Mouse (Mus musculus) Patski (cell line): ENCODE measurements around the gene Gm1673. TPM values are rescaled to one million over a fixed set of nuclear protein-coding genes. Genes with fewer than 3 reads are reported as not detected.

Source experiments
- ATAC-seq: fragments of 100-300 bp; one replicate; pipeline ENCODE4 v1.8.0; 2021
- CTCF ChIA-PET: fragments of 350-600 bp; sonication (Branson Sonifier 250); formaldehyde crosslinking; loops from one replicate; lab custom pipeline; 2022; ENCODE audit warnings: inconsistent platforms; lab: Charles Lee
- POLR2A ChIA-PET: fragments of 350-600 bp; sonication (Branson Sonifier 250); formaldehyde crosslinking; loops from one replicate; lab custom pipeline; 2022; ENCODE audit warnings: antibody characterized with exemption, inconsistent platforms; lab: Charles Lee
- DNase-seq: peaks from one replicate; pipeline ENCODE4 v3.0.0-alpha.2; 2011; ENCODE audit warnings: low read depth, low spot score
- H3K27me3 ChIP-seq: fragments of 371-371 bp; one replicate; pipeline ENCODE4 v1.5.1; 2021
- CTCF ChIP-seq: fragments of 100-300 bp; IDR thresholded peaks from one replicate; pipeline ENCODE4 v1.5.1; 2021
- in situ Hi-C: fragments of 300-500 bp; cut with MboI; formaldehyde crosslinking; loops from 3 replicates; pipeline ENCODE4 v1.11.1; 2018; ENCODE audit warnings: low pct_unique_long_range_greater_than_20kb, mixed read lengths
- polyA plus RNA-seq: library from polyadenylated mRNA; unstranded; gene quantifications from one replicate; pipeline ENCODE4 v1.2.3, GENCODE M21; 2021

The Gm1673 gene
- polyA plus RNA-seq, 1 experiment from 2014 or later, result 68.6 TPM

- POLR2A ChIA-PET, result no interaction called here
- in situ Hi-C loops, result no loop called here
Measured at GRCm38 (mm10) chr5:34014652-34015051, 31.4 kb downstream of the Gm1673 start.

GRCm38 (mm10) chr5:34018968-34019367, 35.7 kb downstream of the Gm1673 start:
- POLR2A ChIA-PET, result no interaction called here
- DNase-seq, result no peak
- CTCF ChIA-PET, result no interaction called here

More at GRCm38 (mm10) chr5:34014652-34015051, 31.4 kb downstream of the Gm1673 start:
- DNase-seq (no peak), ATAC-seq (no peak)
- CTCF ChIA-PET, result interaction anchor here (0.7 kb wide), 1 partner anchor 10 kb away, joined by 3 read pairs; no protein-coding TSS in a partner anchor
- no peak for TF ChIP-seq CTCF
- no peaks in the 10 kb centered on the region for H3K27me3 ChIP-seq

GRCm38 (mm10) chr5:34030101-34030500, 46.9 kb downstream of the Gm1673 start:
- DNase-seq, result no peak
- ATAC-seq, result no peak
- in situ Hi-C loops, result no loop called here
- ChIA-PET POLR2A (interaction anchor here (1.1 kb wide), 1 partner anchor 91 kb away, joined by 3 read pairs; no protein-coding TSS in a partner anchor), CTCF (no interaction called here)
- H3K27me3 ChIP-seq, result no peaks in the 10 kb centered on the region
- no peak for TF ChIP-seq CTCF

More at GRCm38 (mm10) chr5:34018968-34019367, 35.7 kb downstream of the Gm1673 start:
- no peaks in the 10 kb centered on the region for H3K27me3 ChIP-seq
- no peak for TF ChIP-seq CTCF
- in situ Hi-C loops, result no loop called here
- ATAC-seq, result no peak

- ChIA-PET CTCF (no interaction called here), POLR2A (no interaction called here)
- TF ChIP-seq CTCF, result no peak
- ATAC-seq (no peak), DNase-seq (no peak)
- no peaks in the 10 kb centered on the region for H3K27me3 ChIP-seq
- in situ Hi-C loops, result no loop called here
Measured at GRCm38 (mm10) chr5:34031022-34031421, 47.8 kb downstream of the Gm1673 start.

GRCm38 (mm10) chr5:34032520-34032919, 49.3 kb downstream of the Gm1673 start:
- ChIA-PET POLR2A (no interaction called here), CTCF (interaction anchor here (1.4 to 1.5 kb wide), 2 partner anchors 19 to 20 kb away, joined by 3 read pairs; no protein-coding TSS in a partner anchor)
- no peaks in the 10 kb centered on the region for H3K27me3 ChIP-seq
- no peak for TF ChIP-seq CTCF
- DNase-seq (peak; percentile 10), ATAC-seq (peak; percentile 51)
- in situ Hi-C loops, result no loop called here

Other genes with a start within 250 kb of the Gm1673 start
- gene Letm1, start 200.6 kb upstream of the Gm1673 start, polyA plus RNA-seq, result 64.9 TPM
- 69.6 TPM for gene Nsd2, start 162.7 kb upstream of the Gm1673 start, polyA plus RNA-seq
- gene Nelfa, start 47.0 kb upstream of the Gm1673 start, polyA plus RNA-seq, result 30.6 TPM
- gene Nat8l, start 12.6 kb downstream of the Gm1673 start, polyA plus RNA-seq, result 1.0 TPM
- 0.53 TPM for gene Poln, start 186.0 kb downstream of the Gm1673 start, polyA plus RNA-seq
- 16.7 TPM for gene Haus3, start 186.1 kb downstream of the Gm1673 start, polyA plus RNA-seq
- 60.1 TPM for gene Mxd4, start 204.3 kb downstream of the Gm1673 start, polyA plus RNA-seq